Mouse (Mus musculus): Measurements from ENCODE around the gene Kif5a. TPM values are rescaled to one million over a fixed set of nuclear protein-coding genes. Genes with fewer than 3 reads are reported as not detected.
"Not testable (repeated sequence)": the region's sequence is repeated elsewhere in the genome, so short reads cannot be mapped to it uniquely, and the experiment has no call there.

The Kif5a gene
- polyA plus RNA-seq (2015; fragmentation: Nextera tagmentation; extraction: Ambion mirVana), result 5.6 and 6.2 TPM in 2 replicates

GRCm38 (mm10) chr10:127262548-127263398 is at the start of gene Kif5a:
TSS of gene Kif5a (minus strand) at chr10:127263348.
- no peak within 1 kb of the TSS for H3K27ac ChIP-seq
- H3K4me2 ChIP-seq, result peak within 1 kb of the TSS; percentile 92
- peaks cover 12% of the 10 kb centered on the region for H3K4me1 ChIP-seq
- no peaks in the 10 kb centered on the region for H3K36me3 ChIP-seq
- H3K27me3 ChIP-seq (replicated peaks), result peaks cover 19% of the 10 kb centered on the region
- 1% methylated on average over 51 of the region's 53 CpGs for WGBS
- no peak for ATAC-seq (ENCODE audit: insufficient read depth, low FRiP score, low read depth)
- H3K4me3 ChIP-seq (replicated peaks), result peak within 1 kb of the TSS; percentile 48
- H3K9ac ChIP-seq, result no peak within 1 kb of the TSS; the same call in 1 of the 2 replicates
- no peaks in the 10 kb centered on the region for H3K9me3 ChIP-seq

DNA sequence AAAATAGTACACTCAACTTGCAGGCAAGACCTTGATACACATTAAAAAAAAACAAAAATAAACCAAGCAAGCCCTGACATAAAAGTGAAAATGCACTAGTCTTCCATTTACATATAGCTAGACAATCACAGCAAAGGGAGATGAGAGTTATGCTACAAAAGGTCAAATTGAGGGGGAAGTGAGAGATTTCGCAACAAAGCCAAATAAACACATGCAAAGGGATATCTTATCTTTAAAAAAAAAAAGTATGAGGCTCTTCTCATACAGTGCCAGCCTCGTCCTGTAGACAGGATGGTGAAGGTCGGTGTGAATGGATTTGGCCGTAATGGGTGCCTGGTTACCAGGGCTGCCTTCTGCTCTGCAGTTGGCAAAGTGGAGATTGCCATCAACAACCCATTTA is 49.7 kb upstream of the Kif5a start:
- 73% methylated on average over 4 of the region's 4 CpGs for WGBS
- Histone ChIP-seq H3K27me3 (replicated peaks) (no peaks in the 10 kb centered on the region), H3K4me1 (peaks cover 10% of the 10 kb centered on the region; the same call in 1 of the 2 replicates), H3K4me2 (no peak overlapping the region), H3K9ac (no peak overlapping the region), H3K27ac (no peak overlapping the region), H3K36me3 (peaks cover 13% of the 10 kb centered on the region), H3K9me3 (no peaks in the 10 kb centered on the region), H3K4me3 (replicated peaks) (no peak overlapping the region)
- ATAC-seq (ENCODE audit: insufficient read depth, low FRiP score, low read depth), result no peak

- peak; percentile 40; the same call in 1 of the 2 replicates for ATAC-seq (ENCODE audit: insufficient read depth, low FRiP score, low read depth)
- peaks cover 19% of the 10 kb centered on the region for H3K36me3 ChIP-seq
- H3K4me1 ChIP-seq, result peaks cover 10% of the 10 kb centered on the region; the same call in 1 of the 2 replicates
- no peaks in the 10 kb centered on the region for H3K27me3 ChIP-seq (replicated peaks)
- peak overlapping the region; percentile 75 for H3K4me2 ChIP-seq
- H3K4me3 ChIP-seq (replicated peaks), result peak overlapping the region; percentile 79
- 3% methylated on average over 4 of the region's 4 CpGs for WGBS
- peak overlapping the region; percentile 81 for H3K27ac ChIP-seq
- H3K9ac ChIP-seq, result peak overlapping the region; percentile 56; the same call in 1 of the 2 replicates
- no peaks in the 10 kb centered on the region for H3K9me3 ChIP-seq
These were observed 49.2 kb upstream of the Kif5a start for GRCm38 (mm10) chr10:127312356-127312676.

GRCm38 (mm10) chr10:127311476-127312355 is 48.6 kb upstream of the Kif5a start, which contains the start of gene Mars:
TSS of gene Mars (minus strand) at chr10:127311786.
- Histone ChIP-seq H3K4me1 (peaks cover 10% of the 10 kb centered on the region; the same call in 1 of the 2 replicates), H3K9ac (peak within 1 kb of the TSS; percentile 68), H3K36me3 (peaks cover 24% of the 10 kb centered on the region), H3K9me3 (no peaks in the 10 kb centered on the region), H3K4me2 (peak within 1 kb of the TSS; percentile 75), H3K27ac (peak within 1 kb of the TSS; percentile 81), H3K27me3 (replicated peaks) (no peaks in the 10 kb centered on the region), H3K4me3 (replicated peaks) (peak within 1 kb of the TSS; percentile 79)
- ATAC-seq (ENCODE audit: insufficient read depth, low FRiP score, low read depth), result peak; percentile 97
- WGBS, result under 1% methylated on average over 65 of the region's 65 CpGs

GRCm38 (mm10) chr10:127310523-127311475 is 47.7 kb upstream of the Kif5a start:
- Histone ChIP-seq H3K27ac (peak overlapping the region; percentile 81), H3K27me3 (replicated peaks) (no peaks in the 10 kb centered on the region), H3K9me3 (no peaks in the 10 kb centered on the region), H3K9ac (peak overlapping the region; percentile 68), H3K4me1 (peaks cover 10% of the 10 kb centered on the region; the same call in 1 of the 2 replicates), H3K4me2 (peak overlapping the region; percentile 75), H3K4me3 (replicated peaks) (peak overlapping the region; percentile 79), H3K36me3 (peaks cover 31% of the 10 kb centered on the region)
- WGBS, result 31% methylated on average over 23 of the region's 23 CpGs
- peak; percentile 23 for ATAC-seq (ENCODE audit: insufficient read depth, low FRiP score, low read depth)

DNA sequence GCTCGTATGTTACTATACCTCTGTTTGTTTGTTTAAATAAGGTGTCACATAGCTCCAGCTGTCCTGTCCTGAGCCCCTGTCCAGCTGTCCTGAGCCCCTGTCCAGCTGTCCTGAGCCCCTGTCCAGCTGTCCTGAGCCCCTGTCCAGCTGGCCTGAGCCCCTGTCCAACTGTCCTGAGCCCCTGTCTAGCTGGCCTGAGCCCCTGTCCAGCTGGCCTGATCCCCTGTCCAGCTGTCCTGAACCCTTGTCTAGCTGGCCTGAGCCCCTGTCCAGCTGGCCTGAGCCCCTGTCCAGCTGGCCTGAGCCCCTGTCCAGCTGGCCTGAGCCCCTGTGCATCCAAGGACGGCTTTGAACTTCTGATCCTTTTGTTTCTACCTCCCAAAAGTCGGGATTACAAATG is 46.0 kb upstream of the Kif5a start:
- H3K4me3 ChIP-seq (replicated peaks); ATAC-seq (ENCODE audit: insufficient read depth, low FRiP score, low read depth); H3K27me3 ChIP-seq (replicated peaks); H3K9ac ChIP-seq; H3K27ac ChIP-seq; H3K9me3 ChIP-seq; H3K4me2 ChIP-seq: not testable (repeated sequence)
- H3K4me1 ChIP-seq, result peaks cover 10% of the 10 kb centered on the region; the same call in 1 of the 2 replicates
- peaks cover 47% of the 10 kb centered on the region for H3K36me3 ChIP-seq
- WGBS, result 84% methylated on average over 3 of the region's 3 CpGs

GRCm38 (mm10) chr10:127303136-127303535 is 40.0 kb upstream of the Kif5a start:
- Histone ChIP-seq H3K4me2 (no peak overlapping the region), H3K36me3 (peaks cover 76% of the 10 kb centered on the region), H3K4me1 (no peaks in the 10 kb centered on the region), H3K27ac (no peak overlapping the region), H3K4me3 (replicated peaks) (no peak overlapping the region), H3K27me3 (replicated peaks) (no peaks in the 10 kb centered on the region), H3K9ac (no peak overlapping the region), H3K9me3 (no peaks in the 10 kb centered on the region)
- ATAC-seq (ENCODE audit: insufficient read depth, low FRiP score, low read depth), result no peak
- WGBS, result 90% methylated on average over 11 of the region's 11 CpGs

GRCm38 (mm10) chr10:127300361-127300760 is 37.2 kb upstream of the Kif5a start:
- Histone ChIP-seq H3K4me3 (replicated peaks) (no peak overlapping the region), H3K27me3 (replicated peaks) (no peaks in the 10 kb centered on the region), H3K36me3 (peaks cover 73% of the 10 kb centered on the region), H3K9ac (no peak overlapping the region), H3K4me2 (no peak overlapping the region), H3K4me1 (no peaks in the 10 kb centered on the region), H3K9me3 (no peaks in the 10 kb centered on the region), H3K27ac (no peak overlapping the region)
- 86% methylated on average over 6 of the region's 6 CpGs for WGBS
- ATAC-seq (ENCODE audit: insufficient read depth, low FRiP score, low read depth), result no peak

DNA sequence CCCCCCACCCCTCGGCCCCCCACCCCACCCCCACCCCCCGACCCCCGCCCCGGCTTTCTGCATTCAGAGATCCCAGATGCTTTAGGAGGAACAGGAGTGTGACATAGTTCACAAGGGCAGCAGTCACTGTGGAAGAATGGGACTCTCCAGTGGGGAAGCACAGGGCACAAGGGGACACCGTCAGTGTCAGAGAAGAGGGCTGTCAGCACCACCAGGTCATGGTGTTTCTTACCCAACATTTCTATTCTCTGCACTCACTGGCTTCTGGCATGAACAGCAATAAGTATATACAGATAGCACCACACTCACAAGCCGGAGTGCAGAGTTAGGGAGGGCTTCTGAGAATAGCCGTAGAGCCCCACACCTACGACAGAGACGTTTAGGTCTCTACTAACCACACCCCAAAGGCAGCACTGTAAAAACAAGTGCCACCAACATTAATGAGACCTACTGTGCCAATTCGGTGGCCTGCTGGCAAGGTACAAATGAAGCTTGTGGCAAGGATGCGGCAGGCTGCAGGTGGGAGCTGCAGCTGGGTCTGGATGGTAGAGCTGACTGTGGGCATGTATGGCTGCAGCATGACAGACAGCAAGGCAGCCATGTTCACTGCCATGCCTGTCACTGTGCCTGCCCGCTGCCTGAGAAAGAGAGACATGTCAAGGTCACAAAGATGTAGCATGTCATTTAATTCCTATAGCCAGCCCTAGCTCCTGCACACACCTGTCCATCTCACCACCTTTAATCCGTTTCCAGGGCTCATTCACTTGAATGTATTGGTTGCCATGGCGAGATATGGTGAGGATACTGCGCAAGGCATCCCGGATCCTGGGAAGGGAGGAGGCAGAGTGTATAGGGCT is 34.1 kb upstream of the Kif5a start:
- Histone ChIP-seq H3K4me3 (replicated peaks) (no peak overlapping the region), H3K27me3 (replicated peaks) (no peaks in the 10 kb centered on the region), H3K36me3 (peaks cover 60% of the 10 kb centered on the region), H3K4me2 (no peak overlapping the region), H3K4me1 (peaks cover 12% of the 10 kb centered on the region), H3K27ac (no peak overlapping the region), H3K9me3 (no peaks in the 10 kb centered on the region), H3K9ac (no peak overlapping the region)
- WGBS, result 90% methylated on average over 16 of the region's 16 CpGs
- no peak for ATAC-seq (ENCODE audit: insufficient read depth, low FRiP score, low read depth)

- Histone ChIP-seq H3K4me2 (no peak overlapping the region), H3K9ac (no peak overlapping the region), H3K27ac (no peak overlapping the region), H3K4me1 (peaks cover 21% of the 10 kb centered on the region), H3K36me3 (peaks cover 54% of the 10 kb centered on the region), H3K9me3 (no peaks in the 10 kb centered on the region), H3K27me3 (replicated peaks) (no peaks in the 10 kb centered on the region), H3K4me3 (replicated peaks) (no peak overlapping the region)
- 88% methylated on average over 24 of the region's 24 CpGs for WGBS
- ATAC-seq (ENCODE audit: insufficient read depth, low FRiP score, low read depth), result no peak
These were observed 33.0 kb upstream of the Kif5a start for GRCm38 (mm10) chr10:127295986-127296794.
